Mouse (Mus musculus) liver, embryonic 14.5 days (tissue): ENCODE results near the gene 1500015O10Rik.

Source experiments
- CTCF ChIP-seq: IDR thresholded peaks from 2 replicates; pipeline ENCODE4 v1.5.1; 2016; ENCODE audit warnings: antibody characterized with exemption, low read depth, control low read depth
- EP300 ChIP-seq: IDR thresholded peaks from 2 replicates; pipeline ENCODE4 v1.6.1; 2016; ENCODE audit warnings: antibody characterized with exemption, low read depth

GRCm38 (mm10) chr1:43732100-43732499, 1.7 kb downstream of the 1500015O10Rik start:
- peak; percentile 45 for TF ChIP-seq CTCF
- no peak for TF ChIP-seq EP300
